Mouse (Mus musculus) forebrain, embryonic 11.5 days (tissue): ENCODE measurements around the gene Rufy4. TPM values are rescaled to one million over a fixed set of nuclear protein-coding genes. Genes with fewer than 3 reads are reported as not detected.
"Not testable (repeated sequence)": the region's sequence is repeated elsewhere in the genome, so short reads cannot be mapped to it uniquely, and the experiment has no call there.

Source experiments
- ATAC-seq: fragments of 200-750 bp; cut with Nextera tagmentation; replicated peaks from 2 replicates; pipeline ENCODE4 v1.8.0; 2017; ENCODE audit warnings: moderate TSS enrichment; ENCODE audit not compliant: low FRiP score
- DNase-seq: peaks from one replicate; pipeline ENCODE4 v3.0.0-alpha.2; 2017; ENCODE audit warnings: low spot score
- H3K27ac ChIP-seq: fragments of 300-500 bp; sonication (generic); 2 replicates; pipeline ENCODE4 v1.5.1; 2014; ENCODE audit warnings: low read depth, low read length
- H3K27me3 ChIP-seq: fragments of 300-500 bp; sonication (generic); 2 replicates; pipeline ENCODE4 v1.6.1; 2014; ENCODE audit warnings: mild to moderate bottlenecking, low read length, mixed read lengths; ENCODE audit not compliant: control insufficient read depth, insufficient read depth
- H3K36me3 ChIP-seq: fragments of 300-500 bp; sonication (generic); 2 replicates; pipeline ENCODE4 v1.6.1; 2014; ENCODE audit warnings: mild to moderate bottlenecking, low read length, moderate library complexity, mixed read lengths; ENCODE audit not compliant: control insufficient read depth, insufficient read depth
- H3K4me1 ChIP-seq: fragments of 300-500 bp; sonication (generic); replicated peaks from 2 replicates; pipeline ENCODE4 v1.6.1; 2014; ENCODE audit warnings: low read length, mixed read lengths; ENCODE audit not compliant: control insufficient read depth, insufficient read depth
- H3K4me2 ChIP-seq: fragments of 300-500 bp; sonication (generic); 2 replicates; pipeline ENCODE4 v1.6.1; 2014; ENCODE audit warnings: low read depth, mild to moderate bottlenecking, low read length, moderate library complexity, mixed read lengths; ENCODE audit not compliant: severe bottlenecking
- H3K4me3 ChIP-seq: fragments of 300-500 bp; sonication (generic); 2 replicates; pipeline ENCODE4 v1.5.1; 2014; ENCODE audit warnings: low read depth, low read length
- H3K9ac ChIP-seq: fragments of 300-500 bp; sonication (generic); 2 replicates; pipeline ENCODE4 v1.6.1; 2014; ENCODE audit warnings: low read length
- H3K9me3 ChIP-seq: fragments of 300-500 bp; sonication (generic); 2 replicates; pipeline ENCODE4 v1.6.1; 2016; ENCODE audit warnings: low read length, mixed read lengths; ENCODE audit not compliant: control insufficient read depth
- WGBS: fragments of 180-500 bp; shearing (Covaris S2); extraction: QIAGEN DNeasy Blood & Tissue Kit; methylation state at CpG from one replicate; pipeline ENCODE4 v1.1.7; 2014; 5-methylcytosine and 5-hydroxymethylcytosine counted together
- polyA plus RNA-seq: library from polyadenylated mRNA; unstranded; fragments of >200 nt; fragmentation: Nextera tagmentation; extraction: Ambion mirVana; gene quantifications from 2 replicates; pipeline ENCODE4 v1.2.1, GENCODE M21; 2014

Gene Rufy4
- polyA plus RNA-seq, 1 experiment from 2014 or later = 0.24 TPM

DNA sequence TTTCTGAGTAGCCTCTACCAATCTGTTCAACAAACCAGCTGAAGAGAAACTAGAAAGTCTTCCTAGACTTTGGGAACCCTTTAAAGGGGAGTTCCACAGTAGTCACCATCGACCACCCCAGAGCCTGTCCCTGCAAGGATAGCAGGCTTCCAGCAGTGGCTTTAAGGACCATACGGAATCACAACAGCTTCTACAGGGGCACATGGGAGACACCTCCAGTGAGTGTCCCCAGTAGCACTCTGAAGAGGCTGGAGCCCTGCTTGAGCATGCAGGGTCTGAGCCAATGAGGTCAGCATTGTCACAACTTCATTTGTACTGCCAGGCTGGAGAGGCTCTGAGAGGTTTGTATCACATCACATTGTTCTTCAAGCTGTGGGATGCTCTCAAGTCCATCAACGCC, 24.8 kb downstream of the Rufy4 start:
- ATAC-seq (no peak), DNase-seq (peak; percentile 6)
- H3K4me3 ChIP-seq = no peak overlapping the region
- no peak overlapping the region for H3K27ac ChIP-seq
- no peak overlapping the region for H3K9ac ChIP-seq
- H3K27me3 ChIP-seq = no peaks in the 10 kb centered on the region
- H3K36me3 ChIP-seq = no peaks in the 10 kb centered on the region
- no peaks in the 10 kb centered on the region for H3K4me1 ChIP-seq
- 71% methylated on average over 3 of the region's 3 CpGs for WGBS
- no peak overlapping the region for H3K4me2 ChIP-seq
- no peaks in the 10 kb centered on the region for H3K9me3 ChIP-seq

DNA sequence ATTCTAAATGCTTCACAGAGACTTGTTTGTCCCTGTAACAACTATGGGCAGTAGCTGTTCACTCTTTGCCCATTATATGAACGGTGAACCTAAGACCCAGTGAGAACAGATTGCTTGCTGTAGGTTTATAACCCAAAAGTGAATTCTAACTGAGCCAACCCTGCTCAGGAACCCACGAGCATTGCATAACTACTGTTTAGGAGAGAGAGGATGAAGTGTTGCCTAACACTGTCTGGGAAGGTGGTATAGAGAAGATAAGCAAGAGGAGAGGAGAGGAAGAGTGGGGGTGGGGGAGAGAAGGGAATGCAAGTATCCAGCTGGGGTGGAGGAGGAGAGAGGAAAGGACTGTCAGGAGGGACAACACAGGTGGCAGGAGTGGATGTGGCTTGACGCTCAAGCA, 25.8 kb downstream of the Rufy4 start:
- Histone ChIP-seq H3K4me2 (no peak overlapping the region), H3K27ac (no peak overlapping the region), H3K9me3 (no peaks in the 10 kb centered on the region), H3K36me3 (no peaks in the 10 kb centered on the region), H3K27me3 (no peaks in the 10 kb centered on the region), H3K4me1 (no peaks in the 10 kb centered on the region), H3K4me3 (no peak overlapping the region), H3K9ac (no peak overlapping the region)
- WGBS = 89% methylated on average over 3 of the region's 3 CpGs
- no peak for ATAC-seq
- peak; percentile 9 for DNase-seq

DNA sequence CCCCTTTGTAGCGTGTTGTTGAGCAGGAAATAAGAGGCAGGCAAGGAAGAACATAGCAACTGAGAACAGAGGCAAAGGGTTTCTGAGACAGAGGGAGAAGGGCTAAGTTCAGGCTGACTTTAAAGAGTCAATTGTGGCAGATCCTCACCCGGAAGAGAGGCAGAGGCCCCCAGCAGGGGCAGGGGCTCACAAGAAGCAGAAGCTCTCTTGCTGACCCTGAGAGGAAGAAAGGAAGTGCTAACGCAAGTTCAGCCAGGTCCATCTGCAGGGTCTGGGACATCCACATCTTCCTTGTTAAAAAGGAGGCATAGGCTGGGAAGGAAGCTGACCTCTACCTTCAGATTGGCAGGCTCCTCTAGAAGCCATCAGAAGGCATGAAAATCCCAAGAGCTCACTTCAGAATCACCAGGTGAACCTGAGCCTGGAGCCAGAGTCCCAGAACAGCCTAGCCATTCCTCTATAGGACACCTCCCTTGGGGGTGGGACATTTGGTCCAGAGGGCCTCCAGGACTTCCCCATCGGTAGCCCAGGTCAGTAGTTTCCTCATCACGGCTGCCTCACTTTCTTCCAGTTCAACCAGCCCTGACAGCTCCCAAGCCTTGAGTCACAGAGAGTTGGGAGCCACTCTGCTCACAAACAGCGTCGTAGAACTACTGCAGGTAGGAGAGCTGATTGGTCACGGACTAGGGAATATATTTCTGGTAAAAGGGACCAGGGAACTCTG, 28.3 kb downstream of the Rufy4 start, which contains the start of gene Cxcr2:
Gene Cxcr2, plus strand, starts transcription at position 529 of the 724 bp plus-strand sequence.
- H3K27me3 ChIP-seq = no peaks in the 10 kb centered on the region
- H3K27ac ChIP-seq = no peak within 1 kb of the TSS
- H3K36me3 ChIP-seq = no peaks in the 10 kb centered on the region
- H3K4me1 ChIP-seq = no peaks in the 10 kb centered on the region
- ATAC-seq (no peak), DNase-seq (peak; percentile 26)
- H3K4me3 ChIP-seq = no peak within 1 kb of the TSS
- H3K4me2 ChIP-seq = no peak within 1 kb of the TSS
- no peaks in the 10 kb centered on the region for H3K9me3 ChIP-seq
- no peak within 1 kb of the TSS for H3K9ac ChIP-seq
- WGBS = 78% methylated on average over 8 of the region's 8 CpGs

DNA sequence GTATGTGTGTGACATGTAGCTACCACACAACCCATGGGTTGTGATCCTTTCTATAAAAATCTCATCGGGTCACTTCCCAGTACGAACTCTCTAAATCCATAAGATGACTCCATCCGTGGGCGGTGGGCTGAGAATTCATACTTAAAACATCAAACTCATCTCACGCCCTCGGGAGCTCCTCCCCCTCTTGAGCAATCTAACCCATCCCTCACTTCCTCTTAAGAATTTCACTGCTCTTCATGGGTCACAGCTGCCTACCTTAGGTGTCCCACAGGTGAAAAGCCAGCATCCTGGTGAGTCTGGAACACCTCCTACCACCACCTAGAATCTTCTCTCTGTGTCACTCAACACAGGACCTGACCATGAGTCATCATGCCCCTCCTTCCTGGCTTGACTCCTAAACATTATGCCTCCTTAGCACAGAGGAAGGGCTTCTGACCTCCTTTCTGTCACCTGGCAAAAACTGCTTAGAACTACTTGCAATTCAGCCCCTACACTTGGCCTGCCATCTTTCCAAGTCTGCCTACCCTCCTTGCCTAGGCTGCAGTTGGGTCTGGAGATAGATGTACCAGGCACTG, 30.2 kb downstream of the Rufy4 start:
- 93% methylated on average over 6 of the region's 6 CpGs for WGBS
- Histone ChIP-seq H3K9me3 (no peaks in the 10 kb centered on the region), H3K4me1 (no peaks in the 10 kb centered on the region), H3K9ac (no peak overlapping the region), H3K4me3 (no peak overlapping the region), H3K36me3 (no peaks in the 10 kb centered on the region), H3K4me2 (no peak overlapping the region), H3K27ac (no peak overlapping the region), H3K27me3 (no peaks in the 10 kb centered on the region)
- ATAC-seq = no peak
- DNase-seq = peak; percentile 10

DNA sequence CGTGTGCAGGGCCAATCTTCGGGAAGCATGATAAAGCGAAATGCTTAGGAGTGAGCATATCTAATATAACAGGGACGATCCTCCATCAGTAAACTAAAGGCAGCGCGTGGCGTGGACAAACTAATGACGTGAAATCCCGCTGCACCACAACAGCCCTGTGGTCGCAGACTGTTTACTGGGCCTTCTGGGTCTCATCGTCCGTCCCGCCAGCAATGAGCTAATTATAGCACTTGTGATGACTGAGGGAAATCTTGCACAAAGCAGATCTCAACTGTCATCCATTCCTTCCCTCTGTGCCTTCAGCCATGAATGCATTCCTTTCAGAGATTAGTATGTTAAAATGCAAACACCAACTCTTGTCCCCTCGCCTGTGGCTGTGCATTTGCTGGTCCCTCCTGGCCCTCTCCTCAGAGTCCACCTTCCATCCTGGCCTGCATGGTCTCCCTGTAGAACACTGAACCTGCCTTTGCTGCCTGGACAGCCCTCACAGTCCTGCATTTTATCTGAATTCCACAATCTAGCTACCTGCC, 31.1 kb downstream of the Rufy4 start:
- no peaks in the 10 kb centered on the region for H3K36me3 ChIP-seq
- no peaks in the 10 kb centered on the region for H3K27me3 ChIP-seq
- no peaks in the 10 kb centered on the region for H3K9me3 ChIP-seq
- whole genome bisulfite sequencing = 77% methylated on average over 14 of the region's 14 CpGs
- no peak overlapping the region for H3K4me2 ChIP-seq
- ATAC-seq = no peak
- no peak overlapping the region for H3K4me3 ChIP-seq
- H3K27ac ChIP-seq = no peak overlapping the region
- no peak overlapping the region for H3K9ac ChIP-seq
- peak; percentile 41 for DNase-seq
- H3K4me1 ChIP-seq = no peaks in the 10 kb centered on the region

DNA sequence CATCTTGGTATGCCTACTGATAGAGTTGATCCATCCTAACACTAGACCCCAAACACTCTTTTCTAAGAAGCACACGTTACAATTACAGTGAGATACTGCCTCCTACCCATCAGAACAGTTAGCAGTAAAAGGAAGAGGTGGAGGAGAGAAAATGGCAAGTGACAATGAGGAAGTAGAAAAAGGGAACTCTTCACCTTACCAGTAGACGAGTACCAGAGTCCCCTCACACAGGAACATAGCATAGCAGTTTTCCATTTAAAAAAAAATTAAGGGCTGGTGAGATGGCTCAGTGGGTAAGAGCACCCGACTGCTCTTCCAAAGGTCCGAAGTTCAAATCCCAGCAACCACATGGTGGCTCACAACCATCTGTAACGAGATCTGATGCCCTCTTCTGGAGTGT, 34.3 kb downstream of the Rufy4 start:
- WGBS = 85% methylated on average over 4 of the region's 5 CpGs
- not testable (repeated sequence) for H3K36me3 ChIP-seq, H3K4me2 ChIP-seq, H3K9me3 ChIP-seq, H3K27me3 ChIP-seq, ATAC-seq, H3K9ac ChIP-seq, DNase-seq, H3K4me1 ChIP-seq, H3K4me3 ChIP-seq, H3K27ac ChIP-seq

DNA sequence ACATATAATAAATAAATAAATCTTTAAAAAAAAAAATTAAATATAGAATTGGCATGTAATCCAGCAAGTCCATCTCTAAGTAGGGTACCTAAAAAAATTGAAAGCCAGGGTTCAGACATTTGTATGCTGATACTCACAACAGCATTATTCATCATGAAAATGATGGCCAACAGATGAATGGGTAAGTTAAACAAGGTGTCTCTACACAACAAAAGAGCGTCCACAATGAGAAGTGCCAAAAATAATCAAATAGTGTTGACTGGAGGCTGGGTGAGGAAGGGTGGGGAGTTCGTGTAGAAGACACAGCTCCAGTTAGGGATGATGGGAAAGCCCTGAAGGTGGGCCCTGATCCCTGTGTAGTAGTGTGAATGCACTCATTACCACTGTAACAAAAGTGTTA, 34.7 kb downstream of the Rufy4 start:
- no peaks in the 10 kb centered on the region for H3K27me3 ChIP-seq
- WGBS = 67% methylated on average over 2 of the region's 2 CpGs
- ATAC-seq (no peak), DNase-seq (no peak)
- no peak overlapping the region for H3K9ac ChIP-seq
- H3K27ac ChIP-seq = no peak overlapping the region
- no peaks in the 10 kb centered on the region for H3K36me3 ChIP-seq
- H3K4me2 ChIP-seq = no peak overlapping the region
- H3K4me3 ChIP-seq = no peak overlapping the region
- no peaks in the 10 kb centered on the region for H3K4me1 ChIP-seq
- no peaks in the 10 kb centered on the region for H3K9me3 ChIP-seq

DNA sequence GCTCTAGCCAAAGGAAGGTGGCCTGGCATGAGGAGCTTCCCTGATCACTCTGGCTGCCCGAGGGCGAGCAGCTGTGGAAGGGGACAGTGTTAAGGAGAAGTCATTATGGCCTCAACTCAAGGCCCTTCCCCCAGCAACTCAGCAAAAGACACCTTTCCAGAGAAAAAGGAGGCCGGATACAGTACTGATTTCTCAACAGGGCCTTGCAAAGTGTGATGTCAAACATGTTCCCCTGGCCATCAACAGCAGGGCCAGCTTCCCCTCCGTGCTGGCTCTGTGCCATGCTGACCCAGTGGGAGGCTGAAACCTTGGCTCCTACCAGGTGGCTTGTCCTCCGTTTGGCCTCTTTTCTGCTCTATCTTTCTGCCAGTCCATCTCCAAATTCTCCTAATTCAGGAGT, 41.8 kb downstream of the Rufy4 start:
- Histone ChIP-seq H3K4me1 (no peaks in the 10 kb centered on the region), H3K27me3 (no peaks in the 10 kb centered on the region), H3K4me3 (no peak overlapping the region), H3K36me3 (no peaks in the 10 kb centered on the region), H3K4me2 (no peak overlapping the region), H3K9me3 (no peaks in the 10 kb centered on the region), H3K27ac (no peak overlapping the region), H3K9ac (no peak overlapping the region)
- no peak for DNase-seq
- no peak for ATAC-seq
- WGBS = 84% methylated on average over 5 of the region's 5 CpGs

DNA sequence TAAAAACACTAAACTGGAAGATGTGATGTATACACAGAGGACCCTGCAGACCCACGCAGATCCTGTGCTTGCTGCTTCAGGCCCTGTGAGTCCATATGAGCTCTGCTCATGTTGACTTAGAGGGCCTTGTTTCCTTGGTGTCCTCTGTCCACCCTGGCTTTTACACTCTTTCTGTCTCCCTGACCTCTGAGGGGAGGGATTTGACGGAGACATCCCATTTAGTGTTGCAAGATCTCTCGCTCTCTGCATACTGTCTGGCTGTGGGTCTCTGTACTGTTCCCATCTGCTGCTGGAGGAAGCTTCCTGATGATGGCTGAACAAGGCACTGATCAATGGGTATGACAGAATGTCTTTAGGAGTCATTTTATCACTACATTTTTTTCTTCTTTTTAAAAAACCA, 44.4 kb downstream of the Rufy4 start:
- H3K9ac ChIP-seq = no peak overlapping the region
- H3K27ac ChIP-seq = no peak overlapping the region
- no peak overlapping the region for H3K4me2 ChIP-seq
- no peaks in the 10 kb centered on the region for H3K4me1 ChIP-seq
- DNase-seq (no peak), ATAC-seq (no peak)
- 84% methylated on average over 3 of the region's 3 CpGs for WGBS
- H3K4me3 ChIP-seq = no peak overlapping the region
- H3K36me3 ChIP-seq = no peaks in the 10 kb centered on the region
- H3K27me3 ChIP-seq = no peaks in the 10 kb centered on the region
- H3K9me3 ChIP-seq = no peaks in the 10 kb centered on the region
